Mouse (Mus musculus) heart, adult 11 months (tissue): ENCODE results near the gene Rpl31.
A peak's percentile ranks its signal among the peaks of the same experiment; 100 is the strongest.

Experiments
- DNase-seq: peaks from one replicate; pipeline ENCODE4 v3.0.0; 2022

Gene Rpl31

GRCm38 (mm10) chr1:39407108-39407507 lies 39.5 kb downstream of the Rpl31 start:
- no peak for DNase-seq

- no peak for DNase-seq
Observed at GRCm38 (mm10) chr1:39408123-39408522, 40.5 kb downstream of the Rpl31 start.

GRCm38 (mm10) chr1:39408668-39409067 lies 41.0 kb downstream of the Rpl31 start:
- no peak for DNase-seq

GRCm38 (mm10) chr1:39410085-39410821 lies 42.6 kb downstream of the Rpl31 start:
- peak; percentile 94 for DNase-seq

GRCm38 (mm10) chr1:39417817-39418216 lies 50.2 kb downstream of the Rpl31 start:
- peak; percentile 97 for DNase-seq

- no peak for DNase-seq
Observed at GRCm38 (mm10) chr1:39418852-39419251, 51.2 kb downstream of the Rpl31 start.

- no peak for DNase-seq
Observed at GRCm38 (mm10) chr1:39420987-39421386, 53.3 kb downstream of the Rpl31 start.
